Mouse (Mus musculus): Measurements from ENCODE around the gene Ltb4r1.

The Ltb4r1 gene

GRCm38 (mm10) chr14:55765696-55766095, at the start of gene Ltb4r1:
TSS of gene Ltb4r1 (plus strand) at chr14:55765962.
- no peak for DNase-seq (ENCODE audit: low spot score)

- no peak for DNase-seq (ENCODE audit: low spot score)
These were observed 49.5 kb upstream of the Ltb4r1 start for GRCm38 (mm10) chr14:55716271-55716670.

GRCm38 (mm10) chr14:55716884-55717283, 48.9 kb upstream of the Ltb4r1 start:
- no peak for DNase-seq (ENCODE audit: low spot score)

GRCm38 (mm10) chr14:55719737-55720136, 46.0 kb upstream of the Ltb4r1 start:
- no peak for DNase-seq (ENCODE audit: low spot score)

GRCm38 (mm10) chr14:55720666-55721065, 45.1 kb upstream of the Ltb4r1 start:
- no peak for DNase-seq (ENCODE audit: low spot score)

- DNase-seq (ENCODE audit: low spot score) = no peak
These were observed 44.7 kb upstream of the Ltb4r1 start for GRCm38 (mm10) chr14:55721076-55721475.

GRCm38 (mm10) chr14:55721700-55722437, 43.9 kb upstream of the Ltb4r1 start, which contains the start of gene Rabggta:
TSS of gene Rabggta (minus strand) at chr14:55722263.
- DNase-seq (ENCODE audit: low spot score) = peak; percentile 93

- no peak for DNase-seq (ENCODE audit: low spot score)
These were observed 43.3 kb upstream of the Ltb4r1 start for GRCm38 (mm10) chr14:55722438-55722945.

GRCm38 (mm10) chr14:55723433-55723832, 42.3 kb upstream of the Ltb4r1 start:
- no peak for DNase-seq (ENCODE audit: low spot score)

- DNase-seq (ENCODE audit: low spot score) = no peak
These were observed 41.3 kb upstream of the Ltb4r1 start for GRCm38 (mm10) chr14:55724411-55724871.

GRCm38 (mm10) chr14:55726261-55726660, 39.5 kb upstream of the Ltb4r1 start:
- no peak for DNase-seq (ENCODE audit: low spot score)

- no peak for DNase-seq (ENCODE audit: low spot score)
These were observed 37.7 kb upstream of the Ltb4r1 start for GRCm38 (mm10) chr14:55727889-55728685.

GRCm38 (mm10) chr14:55730116-55730515, 35.6 kb upstream of the Ltb4r1 start:
- DNase-seq (ENCODE audit: low spot score) = no peak

- no peak for DNase-seq (ENCODE audit: low spot score)
These were observed 35.2 kb upstream of the Ltb4r1 start for GRCm38 (mm10) chr14:55730531-55731032.

- no peak for DNase-seq (ENCODE audit: low spot score)
These were observed 31.9 kb upstream of the Ltb4r1 start for GRCm38 (mm10) chr14:55733889-55734288.

- no peak for DNase-seq (ENCODE audit: low spot score)
These were observed 30.9 kb upstream of the Ltb4r1 start for GRCm38 (mm10) chr14:55734869-55735268.

GRCm38 (mm10) chr14:55735334-55735733, 30.4 kb upstream of the Ltb4r1 start:
- DNase-seq (ENCODE audit: low spot score) = no peak

GRCm38 (mm10) chr14:55735758-55736157, 30.0 kb upstream of the Ltb4r1 start:
- DNase-seq (ENCODE audit: low spot score) = no peak

- DNase-seq (ENCODE audit: low spot score) = no peak
These were observed 28.6 kb upstream of the Ltb4r1 start for GRCm38 (mm10) chr14:55737086-55737687.

- peak; percentile 88 for DNase-seq (ENCODE audit: low spot score)
These were observed 22.1 kb upstream of the Ltb4r1 start for GRCm38 (mm10) chr14:55743711-55744110.

GRCm38 (mm10) chr14:55745180-55745860, 20.4 kb upstream of the Ltb4r1 start, which contains the start of the genes Dhrs1 and Nop9:
TSS of gene Dhrs1 (minus strand) at chr14:55745690.
TSS of gene Nop9 (plus strand) at chr14:55745693.
- peak; percentile 82 for DNase-seq (ENCODE audit: low spot score)

- no peak for DNase-seq (ENCODE audit: low spot score)
These were observed 19.9 kb upstream of the Ltb4r1 start for GRCm38 (mm10) chr14:55745861-55746237.
